Mouse (Mus musculus) ES-Bruce4 (cell line): Measurements from ENCODE around the gene Dirc2.

ENCODE experiments used
- CTCF ChIP-seq: IDR thresholded peaks from one replicate; pipeline ENCODE4 v1.8.1; 2011; ENCODE audit warnings: low read depth, low read length
- EP300 ChIP-seq: IDR thresholded peaks from 2 replicates; pipeline ENCODE4 v1.6.1; 2011; ENCODE audit warnings: low read depth, low read length; ENCODE audit not compliant: insufficient read depth

- TF ChIP-seq EP300: no peak
- TF ChIP-seq CTCF: no peak
These were observed 37.1 kb downstream of the Dirc2 start for GRCm38 (mm10) chr16:35732096-35732495.
